Mouse (Mus musculus): Measurements from ENCODE around the gene Birc3. TPM values are rescaled to one million over a fixed set of nuclear protein-coding genes. Genes with fewer than 3 reads are reported as not detected.
A peak's percentile ranks its signal among the peaks of the same experiment; 100 is the strongest.

Birc3 gene
- polyA plus RNA-seq, 1 experiment from 2014 or later = 5.6 TPM

GRCm38 (mm10) chr9:7824916-7825315, 48.1 kb downstream of the Birc3 start:
- WGBS = 89% methylated on average over 5 of the region's 5 CpGs
- no peak for TF ChIP-seq CTCF (IDR thresholded peaks at IDR 0.05; ENCODE audit: low read depth)

GRCm38 (mm10) chr9:7822758-7823157, 50.2 kb downstream of the Birc3 start:
- Histone ChIP-seq H3K27me3 (ENCODE audit: insufficient read depth, low read length) (no peaks in the 10 kb centered on the region), H3K4me1 (ENCODE audit: insufficient read depth) (no peaks in the 10 kb centered on the region), H3K36me3 (ENCODE audit: insufficient read depth) (peaks cover 41% of the 10 kb centered on the region), H3K4me2 (no peak overlapping the region), H3K9me3 (ENCODE audit: low read depth, low read length) (no peaks in the 10 kb centered on the region), H3K9ac (no peak overlapping the region), H3K27ac (ENCODE audit: low read depth) (no peak overlapping the region), H3K4me3 (ENCODE audit: low read depth, low read length) (no peak overlapping the region)
- 71% methylated on average over 3 of the region's 3 CpGs for WGBS
- DNase-seq = no peak
- TF ChIP-seq CTCF (IDR thresholded peaks at IDR 0.05; ENCODE audit: low read depth) = no peak
- no peak for ATAC-seq (ENCODE audit: insufficient read depth)

More at GRCm38 (mm10) chr9:7824916-7825315, 48.1 kb downstream of the Birc3 start:
- Histone ChIP-seq H3K9me3 (ENCODE audit: low read depth, low read length) (no peaks in the 10 kb centered on the region), H3K36me3 (ENCODE audit: insufficient read depth) (peaks cover 23% of the 10 kb centered on the region), H3K27me3 (ENCODE audit: insufficient read depth, low read length) (no peaks in the 10 kb centered on the region), H3K27ac (ENCODE audit: low read depth) (no peak overlapping the region), H3K4me1 (ENCODE audit: insufficient read depth) (no peaks in the 10 kb centered on the region), H3K4me3 (ENCODE audit: low read depth, low read length) (no peak overlapping the region), H3K4me2 (no peak overlapping the region), H3K9ac (no peak overlapping the region)
- ATAC-seq (ENCODE audit: insufficient read depth) (no peak), DNase-seq (no peak)

- no peaks in the 10 kb centered on the region for H3K9me3 ChIP-seq (ENCODE audit: low read depth, low read length)
- no peak overlapping the region for H3K4me2 ChIP-seq
- H3K4me1 ChIP-seq (ENCODE audit: insufficient read depth) = no peaks in the 10 kb centered on the region
- ATAC-seq (ENCODE audit: insufficient read depth) (0 out of 2 replicates have a peak, but pooled peaks have one; percentile 58), DNase-seq (no peak)
- no peak overlapping the region for H3K27ac ChIP-seq (ENCODE audit: low read depth)
- TF ChIP-seq CTCF (IDR thresholded peaks at IDR 0.05; ENCODE audit: low read depth) = no peak
- WGBS = 71% methylated on average over 3 of the region's 5 CpGs
- H3K36me3 ChIP-seq (ENCODE audit: insufficient read depth) = no peaks in the 10 kb centered on the region
- no peak overlapping the region for H3K4me3 ChIP-seq (ENCODE audit: low read depth, low read length)
- no peaks in the 10 kb centered on the region for H3K27me3 ChIP-seq (ENCODE audit: insufficient read depth, low read length)
- H3K9ac ChIP-seq = no peak overlapping the region
These were observed 67.9 kb downstream of the Birc3 start for GRCm38 (mm10) chr9:7805101-7805506.

Other genes starting within 250 kb of the Birc3 start
- not detected in 2 replicates for gene Mmp20, start 245.0 kb downstream of the Birc3 start, polyA plus RNA-seq (2014; fragmentation: Nextera tagmentation; extraction: Ambion mirVana)
- 0.17 and 0.23 TPM in 2 replicates for gene Mmp7, start 181.1 kb downstream of the Birc3 start, polyA plus RNA-seq (2014; fragmentation: Nextera tagmentation; extraction: Ambion mirVana)
- 145 and 156 TPM in 2 replicates for gene Tmem123, start 109.1 kb downstream of the Birc3 start, polyA plus RNA-seq (2014; fragmentation: Nextera tagmentation; extraction: Ambion mirVana)
- 36.2 and 37.3 TPM in 2 replicates for gene Birc2, start 36.1 kb downstream of the Birc3 start, polyA plus RNA-seq (2014; fragmentation: Nextera tagmentation; extraction: Ambion mirVana)
- 37.7 and 42.0 TPM in 2 replicates for gene Yap1, start 131.4 kb upstream of the Birc3 start, polyA plus RNA-seq (2014; fragmentation: Nextera tagmentation; extraction: Ambion mirVana)
- 10.8 and 13.0 TPM in 2 replicates for gene Cfap300, start 169.6 kb upstream of the Birc3 start, polyA plus RNA-seq (2014; fragmentation: Nextera tagmentation; extraction: Ambion mirVana)